Mouse (Mus musculus) left cerebral cortex, postnatal 25 days (tissue): ENCODE data around the gene Tram1l1. TPM values are rescaled to one million over a fixed set of nuclear protein-coding genes. Genes with fewer than 3 reads are reported as not detected.
"Not testable (repeated sequence)": the region's sequence is repeated elsewhere in the genome, so short reads cannot be mapped to it uniquely, and the experiment has no call there.

Experiments
- DNase-seq, 2 experiments: peaks; one replicate each; pipeline ENCODE4 v3.0.0; 2022; ENCODE audit warnings: low spot score in 2 of 2, mixed read lengths in 1 of 2
- intact Hi-C: fragments of 180-260 bp; cut with DNase I; formaldehyde crosslinking; loops from one replicate; pipeline ENCODE4 v1.15.1; 2025
- total RNA-seq, 2 experiments: library from RNA; stranded (reverse); gene quantifications; 2 replicates each; pipeline ENCODE4 v1.2.3; 2021

Gene Tram1l1
- total RNA-seq = 10 to 100 TPM; 17.6 to 20.9 TPM

DNA sequence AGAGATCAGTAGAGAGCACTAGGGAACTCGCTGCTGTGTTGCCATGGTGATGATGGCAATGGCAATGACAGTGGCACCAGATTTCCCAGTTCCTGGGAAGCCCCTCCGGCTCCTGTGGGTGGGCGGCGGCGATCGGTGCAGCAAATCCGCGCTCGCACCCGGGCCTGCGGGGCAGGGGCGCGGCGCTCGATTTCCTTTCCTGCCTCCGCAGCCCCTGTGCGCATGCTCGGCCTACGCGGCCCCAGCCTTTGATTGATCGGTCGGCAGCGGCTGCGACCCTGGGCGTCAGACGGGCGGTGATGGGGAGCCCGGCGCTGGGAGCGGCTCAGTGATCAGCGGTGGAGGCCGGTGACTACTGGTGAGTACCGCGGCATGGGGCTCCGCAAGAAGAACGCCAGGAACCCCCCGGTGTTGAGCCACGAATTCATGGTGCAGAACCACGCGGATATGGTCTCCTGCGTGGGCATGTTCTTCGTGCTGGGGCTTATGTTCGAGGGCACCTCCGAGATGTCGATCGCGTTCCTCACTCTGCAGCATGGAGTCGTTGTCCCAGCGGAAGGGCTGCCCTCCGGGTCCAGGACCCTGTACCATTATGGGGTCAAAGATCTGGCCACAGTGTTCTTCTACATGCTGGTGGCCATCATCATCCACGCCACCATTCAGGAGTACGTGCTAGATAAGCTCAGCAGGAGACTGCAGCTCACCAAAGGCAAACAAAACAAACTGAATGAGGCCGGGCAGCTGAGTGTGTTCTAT, at the start of gene Tram1l1:
Gene Tram1l1, plus strand, starts transcription at position 35 of the 756 bp plus-strand sequence.
- intact Hi-C loops = no loop called here
- peak; percentile 84 to 86 for DNase-seq

GRCm38 (mm10) chr3:124271229-124271628, 49.4 kb upstream of the Tram1l1 start:
- DNase-seq = no peak
- intact Hi-C loops = loop anchor here (10.0 kb wide), 2 partner anchors 314 to 886 kb away; partner anchors contain the start of genes 1700003H04Rik and Mettl14

- intact Hi-C loops = loop anchor here (10.0 kb wide), 2 partner anchors 313 to 887 kb away; partner anchors contain the start of genes 1700003H04Rik and Mettl14
- DNase-seq = no peak
Observed at GRCm38 (mm10) chr3:124271668-124272067, 49.0 kb upstream of the Tram1l1 start.

- DNase-seq = no peak
- intact Hi-C loops = loop anchor here (10.0 kb wide), 2 partner anchors 312 to 888 kb away; partner anchors contain the start of genes 1700003H04Rik and Mettl14
Observed at GRCm38 (mm10) chr3:124272465-124273089, 48.1 kb upstream of the Tram1l1 start.

GRCm38 (mm10) chr3:124274928-124275609, 45.6 kb upstream of the Tram1l1 start:
- DNase-seq = peak; percentile 59 to 60
- intact Hi-C loops = loop anchor here (1.0 to 10.0 kb wide), 4 partner anchors 310 to 890 kb away; partner anchors contain the start of genes 1700003H04Rik and Mettl14

- intact Hi-C loops, DNase-seq: not testable (repeated sequence)
Observed at GRCm38 (mm10) chr3:124288936-124289335, 31.7 kb upstream of the Tram1l1 start.

GRCm38 (mm10) chr3:124319254-124319653, 1.4 kb upstream of the Tram1l1 start:
- intact Hi-C loops = no loop called here
- no peak for DNase-seq

DNA sequence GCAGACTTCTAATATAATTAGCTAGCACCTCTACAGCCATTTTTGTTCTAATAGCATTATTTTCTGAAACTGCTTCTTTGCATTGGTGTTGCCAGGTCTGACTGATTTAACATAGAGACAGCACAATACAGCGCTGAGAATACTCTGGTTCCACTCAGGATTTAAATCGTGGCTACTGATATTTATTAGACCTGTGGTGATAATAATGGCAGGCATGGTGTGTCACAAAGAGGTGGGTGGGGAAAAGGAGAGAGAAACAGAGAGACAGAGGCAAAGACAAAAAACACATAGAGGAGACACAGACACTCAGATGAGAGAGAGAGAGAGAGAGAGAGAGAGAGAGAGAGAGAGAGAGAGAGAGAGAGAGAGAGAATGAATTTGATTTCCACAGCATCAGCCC, 257 bp upstream of the Tram1l1 start:
- DNase-seq = peak; percentile 12 to 13
- intact Hi-C loops = no loop called here

GRCm38 (mm10) chr3:124346445-124346844, 25.8 kb downstream of the Tram1l1 start:
- intact Hi-C loops = loop anchor here (2.0 to 5.0 kb wide), 2 partner anchors 176 to 240 kb away; no protein-coding TSS in a partner anchor
- DNase-seq = peak in 1 of 2 experiments; percentile 14

DNA sequence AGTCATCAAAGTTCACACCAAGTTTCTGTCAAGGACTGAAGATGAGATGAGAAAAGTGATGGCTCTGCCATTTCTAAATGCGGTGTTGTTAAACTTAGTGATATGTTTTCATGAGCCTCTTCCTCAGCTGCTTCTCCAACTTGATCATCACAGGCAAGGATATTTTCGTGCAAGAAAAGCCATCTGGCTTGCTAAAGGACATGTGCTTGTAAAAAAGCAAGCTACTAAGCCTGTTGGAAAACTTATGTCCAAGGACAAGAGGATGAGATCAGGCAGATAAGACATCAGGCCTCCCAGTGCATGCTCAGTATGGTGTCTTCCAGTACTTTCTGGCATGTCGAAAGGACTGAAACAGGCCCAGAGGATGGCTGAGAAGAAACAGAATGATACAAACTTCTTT, 36.9 kb downstream of the Tram1l1 start:
- intact Hi-C loops = no loop called here
- DNase-seq = peak; percentile 24 to 88

GRCm38 (mm10) chr3:124372031-124372430, 51.4 kb downstream of the Tram1l1 start:
- intact Hi-C loops = no loop called here
- DNase-seq = no peak

Other genes starting within 250 kb of the Tram1l1 start
- gene 1700006A11Rik, start 105.2 kb downstream of the Tram1l1 start, total RNA-seq = not detected